Mouse (Mus musculus) liver, postnatal 0 days (tissue): ENCODE measurements around the gene Zbtb8a. TPM values are rescaled to one million over a fixed set of nuclear protein-coding genes. Genes with fewer than 3 reads are reported as not detected.

Experiments
- ATAC-seq: fragments of 200-750 bp; cut with Nextera tagmentation; 2 replicates; pipeline ENCODE4 v1.8.0; 2017; ENCODE audit warnings: mild to moderate bottlenecking, moderate library complexity
- DNase-seq: peaks from one replicate; pipeline ENCODE4 v3.0.0-alpha.2; 2016
- H3K27ac ChIP-seq: fragments of 300-500 bp; sonication (generic); 2 replicates; pipeline ENCODE4 v1.5.1; 2014; ENCODE audit warnings: antibody characterized with exemption, moderate library complexity, mild to moderate bottlenecking, low read depth
- H3K27me3 ChIP-seq: fragments of 300-500 bp; sonication (generic); 2 replicates; pipeline ENCODE4 v1.6.1; 2014; ENCODE audit warnings: low read length, control low read depth, mixed read lengths; ENCODE audit not compliant: insufficient read depth
- H3K36me3 ChIP-seq: fragments of 300-500 bp; sonication (generic); replicated peaks from 2 replicates; pipeline ENCODE4 v1.6.1; 2014; ENCODE audit warnings: mild to moderate bottlenecking, control low read depth, low read length, moderate library complexity, mixed read lengths; ENCODE audit not compliant: insufficient read depth
- H3K4me1 ChIP-seq: fragments of 300-500 bp; sonication (generic); 2 replicates; pipeline ENCODE4 v1.6.1; 2014; ENCODE audit warnings: antibody characterized with exemption, mild to moderate bottlenecking, control low read depth; ENCODE audit not compliant: insufficient read depth
- H3K4me2 ChIP-seq: fragments of 300-500 bp; sonication (generic); 2 replicates; pipeline ENCODE4 v1.6.1; 2014; ENCODE audit warnings: low read depth, mild to moderate bottlenecking, low read length, moderate library complexity, mixed read lengths
- H3K4me3 ChIP-seq: fragments of 300-500 bp; sonication (generic); 2 replicates; pipeline ENCODE4 v1.5.1; 2014; ENCODE audit warnings: low read depth, low read length
- H3K9ac ChIP-seq: fragments of 300-500 bp; sonication (generic); replicated peaks from 2 replicates; pipeline ENCODE4 v1.6.1; 2014; ENCODE audit warnings: mild to moderate bottlenecking, moderate library complexity
- H3K9me3 ChIP-seq: fragments of 300-500 bp; sonication (generic); 2 replicates; pipeline ENCODE4 v1.6.1; 2016; ENCODE audit warnings: mild to moderate bottlenecking, control low read depth, low read length, mixed read lengths
- CTCF ChIP-seq: sonication (generic); IDR thresholded peaks from 2 replicates; pipeline ENCODE4 v1.5.1; 2016; ENCODE audit warnings: antibody characterized with exemption, low read depth
- EP300 ChIP-seq: IDR thresholded peaks from 2 replicates; pipeline ENCODE4 v1.6.1; 2016; ENCODE audit warnings: antibody characterized with exemption, low read depth, mild to moderate bottlenecking
- WGBS: fragments of 180-500 bp; shearing (Covaris S2); extraction: QIAGEN DNeasy Blood & Tissue Kit; methylation state at CpG from one replicate; pipeline ENCODE4 v1.1.7; 2014; ENCODE audit not compliant: insufficient replicate concordance; 5-methylcytosine and 5-hydroxymethylcytosine counted together
- polyA plus RNA-seq: library from polyadenylated mRNA; unstranded; fragments of >200 nt; fragmentation: Nextera tagmentation; extraction: Ambion mirVana; gene quantifications from 2 replicates; pipeline ENCODE4 v1.2.1, GENCODE M21; 2015

Gene Zbtb8a
- polyA plus RNA-seq, 1 experiment from 2014 or later = 2.3 TPM

GRCm38 (mm10) chr4:129406447-129406846 lies 28.5 kb upstream of the Zbtb8a start:
- H3K4me3 ChIP-seq = peak overlapping the region; percentile 43
- H3K4me2 ChIP-seq = peak overlapping the region; percentile 77
- H3K27me3 ChIP-seq = peaks cover 2% of the 10 kb centered on the region; the same call in 1 of the 2 replicates
- DNase-seq (peak; percentile 56), ATAC-seq (peak; percentile 45; the same call in 1 of the 2 replicates)
- WGBS = 3% methylated on average over 25 of the region's 25 CpGs
- no peak overlapping the region for H3K27ac ChIP-seq
- H3K9me3 ChIP-seq = no peaks in the 10 kb centered on the region
- peak overlapping the region; percentile 47 for H3K9ac ChIP-seq
- no peaks in the 10 kb centered on the region for H3K36me3 ChIP-seq
- H3K4me1 ChIP-seq = peaks cover 4% of the 10 kb centered on the region; the same call in 1 of the 2 replicates
- TF ChIP-seq EP300 (no peak), CTCF (peak; percentile 60)

DNA sequence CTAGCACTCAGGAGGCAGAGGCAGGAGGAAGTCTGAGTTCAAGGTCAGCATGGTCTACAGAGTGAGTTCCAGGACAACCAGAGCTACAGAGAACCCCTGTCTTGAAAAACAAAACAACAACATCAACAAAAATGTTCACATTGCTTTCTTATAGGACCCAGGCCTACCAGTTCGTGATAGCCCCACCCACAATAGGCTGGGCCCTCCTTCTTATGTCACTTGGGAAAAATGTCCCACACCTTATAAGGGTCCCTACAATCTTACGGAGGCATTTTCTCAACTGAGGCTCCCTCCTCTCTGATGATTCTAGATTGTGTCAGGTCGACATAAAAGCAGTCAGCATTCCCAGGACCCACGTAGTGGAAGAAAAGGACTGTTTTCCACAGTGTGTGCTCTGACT lies 21.9 kb upstream of the Zbtb8a start:
- no peak overlapping the region for H3K9ac ChIP-seq
- no peaks in the 10 kb centered on the region for H3K4me1 ChIP-seq
- WGBS = 79% methylated on average over 4 of the region's 4 CpGs
- TF ChIP-seq CTCF (no peak), EP300 (no peak)
- no peak overlapping the region for H3K27ac ChIP-seq
- no peaks in the 10 kb centered on the region for H3K36me3 ChIP-seq
- H3K4me3 ChIP-seq = no peak overlapping the region
- DNase-seq = no peak
- ATAC-seq = no peak
- no peaks in the 10 kb centered on the region for H3K27me3 ChIP-seq
- H3K9me3 ChIP-seq = no peaks in the 10 kb centered on the region
- H3K4me2 ChIP-seq = no peak overlapping the region

DNA sequence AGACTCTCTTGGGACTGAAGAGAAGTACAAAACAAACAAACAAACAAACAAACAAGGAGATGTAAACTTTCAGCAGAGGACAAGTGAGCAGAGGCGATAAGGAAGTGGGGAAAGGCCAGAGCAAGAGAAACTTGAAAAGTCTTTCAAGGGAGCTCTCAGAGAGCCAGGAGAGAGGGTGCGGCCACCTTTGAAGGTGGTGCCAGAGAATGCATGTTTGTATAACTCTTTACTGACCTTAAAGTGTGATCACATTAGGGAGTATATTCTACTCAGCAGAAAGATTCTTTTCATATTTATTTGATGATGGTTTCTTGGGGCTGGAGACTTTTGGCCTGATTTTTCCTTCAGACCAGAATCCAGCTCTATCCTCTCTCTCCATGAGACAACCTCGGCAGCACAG lies 19.0 kb upstream of the Zbtb8a start:
- no peak overlapping the region for H3K27ac ChIP-seq
- H3K9me3 ChIP-seq = no peaks in the 10 kb centered on the region
- DNase-seq (no peak), ATAC-seq (no peak)
- H3K36me3 ChIP-seq = no peaks in the 10 kb centered on the region
- H3K4me2 ChIP-seq = no peak overlapping the region
- H3K4me1 ChIP-seq = no peaks in the 10 kb centered on the region
- H3K9ac ChIP-seq = no peak overlapping the region
- TF ChIP-seq EP300 = no peak
- no peak for TF ChIP-seq CTCF
- H3K27me3 ChIP-seq = no peaks in the 10 kb centered on the region
- H3K4me3 ChIP-seq = no peak overlapping the region
- WGBS = 82% methylated on average over 3 of the region's 3 CpGs

- Histone ChIP-seq H3K36me3 (no peaks in the 10 kb centered on the region), H3K9ac (no peak overlapping the region), H3K4me3 (no peak overlapping the region), H3K4me2 (no peak overlapping the region), H3K9me3 (no peaks in the 10 kb centered on the region), H3K27ac (no peak overlapping the region), H3K27me3 (no peaks in the 10 kb centered on the region), H3K4me1 (no peaks in the 10 kb centered on the region)
- TF ChIP-seq CTCF (no peak), EP300 (no peak)
- ATAC-seq = no peak
- DNase-seq = no peak
- 56% methylated on average over 11 of the region's 12 CpGs for WGBS
Observed at GRCm38 (mm10) chr4:129394089-129394870, 16.4 kb upstream of the Zbtb8a start.

GRCm38 (mm10) chr4:129390936-129391557 lies 13.1 kb upstream of the Zbtb8a start:
- no peak for DNase-seq
- WGBS = 67% methylated on average over 7 of the region's 7 CpGs
- ATAC-seq = no peak
- Histone ChIP-seq H3K4me3 (no peak overlapping the region), H3K36me3 (no peaks in the 10 kb centered on the region), H3K27me3 (no peaks in the 10 kb centered on the region), H3K9me3 (no peaks in the 10 kb centered on the region), H3K27ac (no peak overlapping the region), H3K4me2 (no peak overlapping the region), H3K4me1 (peaks cover 5% of the 10 kb centered on the region; the same call in 1 of the 2 replicates), H3K9ac (no peak overlapping the region)
- no peak for TF ChIP-seq CTCF

DNA sequence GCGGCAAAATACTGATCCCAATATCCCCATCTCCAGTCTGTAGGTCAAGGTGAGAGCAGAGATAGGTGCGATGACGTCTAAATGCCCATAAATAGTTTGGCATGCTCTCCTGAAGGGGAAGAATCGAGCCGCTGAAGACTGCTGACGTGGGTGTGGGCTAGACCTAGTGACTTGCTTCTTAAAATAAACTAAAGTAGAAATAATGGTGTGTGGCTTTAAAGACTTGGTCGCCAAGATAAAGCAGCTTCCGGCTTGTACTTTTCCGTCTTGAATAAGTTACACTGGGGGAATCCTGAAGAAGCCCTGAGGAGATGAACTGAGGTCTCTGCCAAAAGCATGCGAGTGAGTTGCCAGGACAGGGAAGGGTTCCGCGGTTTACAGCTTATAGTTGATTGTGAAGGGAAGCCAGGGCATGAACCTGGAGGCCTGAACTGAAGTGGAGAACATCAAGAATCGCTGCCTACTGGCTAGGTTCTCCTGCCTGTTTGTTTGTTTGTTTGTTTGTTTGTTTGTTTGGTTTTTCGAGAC lies 12.4 kb upstream of the Zbtb8a start:
- H3K4me3 ChIP-seq = no peak overlapping the region
- TF ChIP-seq EP300 (no peak), CTCF (no peak)
- H3K9ac ChIP-seq = no peak overlapping the region
- H3K36me3 ChIP-seq = no peaks in the 10 kb centered on the region
- ATAC-seq = no peak
- no peak for DNase-seq
- WGBS = 68% methylated on average over 14 of the region's 14 CpGs
- peaks cover 10% of the 10 kb centered on the region for H3K4me1 ChIP-seq
- no peak overlapping the region for H3K27ac ChIP-seq
- no peaks in the 10 kb centered on the region for H3K9me3 ChIP-seq
- H3K27me3 ChIP-seq = no peaks in the 10 kb centered on the region
- H3K4me2 ChIP-seq = no peak overlapping the region
